Mouse (Mus musculus): ENCODE measurements around the gene Fuca1. TPM values are rescaled to one million over a fixed set of nuclear protein-coding genes. Genes with fewer than 3 reads are reported as not detected.
"Not testable (repeated sequence)": the region's sequence is repeated elsewhere in the genome, so short reads cannot be mapped to it uniquely, and the experiment has no call there.

The Fuca1 gene
- polyA plus RNA-seq, 1 experiment, result 75.9 TPM

- no peak for DNase-seq (ENCODE audit: low spot score)
Observed at GRCm38 (mm10) chr4:135922190-135922589, 1.7 kb downstream of the Fuca1 start.

- no peak for DNase-seq (ENCODE audit: low spot score)
Observed at GRCm38 (mm10) chr4:135924418-135924817, 3.9 kb downstream of the Fuca1 start.

- no peak for DNase-seq (ENCODE audit: low spot score)
Observed at GRCm38 (mm10) chr4:135925341-135925740, 4.8 kb downstream of the Fuca1 start.

GRCm38 (mm10) chr4:135926195-135926808 lies 5.8 kb downstream of the Fuca1 start:
- no peak for DNase-seq (ENCODE audit: low spot score)

- no peak for DNase-seq (ENCODE audit: low spot score)
Observed at GRCm38 (mm10) chr4:135926861-135927260, 6.3 kb downstream of the Fuca1 start.

GRCm38 (mm10) chr4:135928376-135928775 lies 7.8 kb downstream of the Fuca1 start:
- DNase-seq (ENCODE audit: low spot score), result no peak

GRCm38 (mm10) chr4:135929405-135929804 lies 8.9 kb downstream of the Fuca1 start:
- DNase-seq (ENCODE audit: low spot score), result no peak

GRCm38 (mm10) chr4:135929828-135930227 lies 9.3 kb downstream of the Fuca1 start:
- no peak for DNase-seq (ENCODE audit: low spot score)

- DNase-seq (ENCODE audit: low spot score), result no peak
Observed at GRCm38 (mm10) chr4:135930239-135930638, 9.7 kb downstream of the Fuca1 start.

GRCm38 (mm10) chr4:135931832-135932231 lies 11.3 kb downstream of the Fuca1 start:
- DNase-seq (ENCODE audit: low spot score), result no peak

GRCm38 (mm10) chr4:135934708-135935500 lies 14.4 kb downstream of the Fuca1 start:
- DNase-seq (ENCODE audit: low spot score), result no peak

GRCm38 (mm10) chr4:135935502-135935901 lies 15.0 kb downstream of the Fuca1 start:
- no peak for DNase-seq (ENCODE audit: low spot score)

- no peak for DNase-seq (ENCODE audit: low spot score)
Observed at GRCm38 (mm10) chr4:135938858-135939257, 18.3 kb downstream of the Fuca1 start.

- not testable (repeated sequence) for DNase-seq (ENCODE audit: low spot score)
Observed at GRCm38 (mm10) chr4:135941026-135941425, 20.5 kb downstream of the Fuca1 start.

- DNase-seq (ENCODE audit: low spot score), result no peak
Observed at GRCm38 (mm10) chr4:135942193-135942592, 21.7 kb downstream of the Fuca1 start.

GRCm38 (mm10) chr4:135943389-135943788 lies 22.9 kb downstream of the Fuca1 start:
- no peak for DNase-seq (ENCODE audit: low spot score)

GRCm38 (mm10) chr4:135945706-135946105 lies 25.2 kb downstream of the Fuca1 start:
- DNase-seq (ENCODE audit: low spot score), result no peak

- DNase-seq (ENCODE audit: low spot score), result peak; percentile 86
Observed at GRCm38 (mm10) chr4:135946278-135946658, 25.7 kb downstream of the Fuca1 start, which contains the start of gene Hmgcl. TSS of gene Hmgcl (plus strand) at chr4:135946448.

- DNase-seq (ENCODE audit: low spot score), result no peak
Observed at GRCm38 (mm10) chr4:135946659-135947301, 26.2 kb downstream of the Fuca1 start.

- DNase-seq (ENCODE audit: low spot score), result no peak
Observed at GRCm38 (mm10) chr4:135948142-135948541, 27.6 kb downstream of the Fuca1 start.

GRCm38 (mm10) chr4:135949475-135949874 lies 28.9 kb downstream of the Fuca1 start:
- no peak for DNase-seq (ENCODE audit: low spot score)

GRCm38 (mm10) chr4:135949911-135950310 lies 29.4 kb downstream of the Fuca1 start:
- no peak for DNase-seq (ENCODE audit: low spot score)

- DNase-seq (ENCODE audit: low spot score), result no peak
Observed at GRCm38 (mm10) chr4:135950365-135950764, 29.8 kb downstream of the Fuca1 start.

Data from urinary bladder, adult 2 months (tissue).